Mouse (Mus musculus): ENCODE measurements around the gene Naa50. TPM values are rescaled to one million over a fixed set of nuclear protein-coding genes. Genes with fewer than 3 reads are reported as not detected.

Naa50 gene
- polyA plus RNA-seq, 1 experiment from 2014 or later: 97.7 TPM

DNA sequence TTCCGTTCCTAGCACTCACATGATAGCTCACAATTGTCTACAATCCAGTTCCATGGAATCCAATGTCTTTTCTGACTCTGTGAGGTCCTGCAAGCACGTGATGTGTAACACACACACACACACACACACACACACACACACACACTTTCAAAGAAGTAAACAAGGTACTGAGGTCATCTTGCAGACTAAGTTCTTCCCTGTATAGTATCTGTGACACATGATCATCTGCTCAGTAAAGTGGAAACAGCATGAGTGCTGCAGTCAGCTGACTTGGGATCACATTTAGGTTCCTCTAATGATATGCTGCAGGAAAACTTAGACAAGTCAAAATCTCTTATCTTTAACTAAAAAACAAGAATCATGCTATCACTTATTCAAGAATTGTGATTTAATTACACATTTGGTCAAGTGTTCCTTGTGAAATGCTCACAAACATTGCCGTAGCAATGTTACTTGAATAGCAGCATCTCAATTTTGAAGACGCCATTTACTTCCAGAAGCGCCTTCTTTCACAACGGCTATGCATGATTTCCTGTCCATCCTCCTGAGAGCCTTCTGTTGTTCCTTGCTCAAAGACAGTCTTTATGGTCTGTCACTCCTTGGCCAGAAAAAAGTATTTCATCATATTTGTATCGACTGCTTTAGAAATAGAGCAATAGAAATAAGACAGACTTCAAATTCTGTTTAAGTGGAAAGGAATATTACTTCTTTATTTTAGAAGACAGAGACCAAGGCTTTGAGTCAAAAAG lies 19.7 kb upstream of the Naa50 start:
- H3K36me3 ChIP-seq (replicated peaks; ENCODE audit: control insufficient read depth, insufficient read depth, low read depth, low read length): 0 out of 2 replicates have a peak, but pooled peaks cover 2% of the 10 kb centered on the region
- no peak overlapping the region for H3K27ac ChIP-seq (replicated peaks; ENCODE audit: low read depth, low read length)
- no peak overlapping the region for H3K9ac ChIP-seq (replicated peaks; ENCODE audit: low read length)
- WGBS: 87% methylated on average over 7 of the region's 7 CpGs
- H3K4me3 ChIP-seq (ENCODE audit: low read depth, low read length): no peak overlapping the region
- no peaks in the 10 kb centered on the region for H3K4me1 ChIP-seq (ENCODE audit: control insufficient read depth, insufficient read depth, low read length)
- no peak for ATAC-seq (replicated peaks; ENCODE audit: insufficient number of reproducible peaks, low FRiP score, low TSS enrichment, low read depth)
- no peaks in the 10 kb centered on the region for H3K9me3 ChIP-seq (replicated peaks; ENCODE audit: control insufficient read depth, low read length)
- no peak for DNase-seq (ENCODE audit: low spot score)
- H3K4me2 ChIP-seq (ENCODE audit: low read depth, low read length): no peak overlapping the region
- no peaks in the 10 kb centered on the region for H3K27me3 ChIP-seq (ENCODE audit: control insufficient read depth, insufficient read depth, low read length)

DNA sequence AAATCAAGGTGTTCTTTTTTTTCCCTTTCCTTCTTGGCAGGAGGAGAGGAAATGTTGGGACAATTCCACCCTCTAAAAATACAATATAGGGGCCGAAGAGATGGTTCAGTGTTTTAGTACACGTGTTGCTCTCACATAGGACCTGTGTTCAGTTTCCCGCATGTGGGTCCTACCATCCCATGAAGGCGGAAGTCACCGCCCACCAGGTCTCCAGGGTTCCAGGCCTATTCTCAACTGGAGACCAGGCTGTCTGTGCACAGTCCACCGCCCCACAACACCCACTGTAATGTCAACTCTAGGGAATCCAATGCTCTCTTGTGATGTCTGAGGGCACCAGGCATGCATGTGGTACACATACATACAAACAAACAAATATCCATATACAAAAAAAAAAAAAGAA lies 17.5 kb upstream of the Naa50 start:
- no peaks in the 10 kb centered on the region for H3K9me3 ChIP-seq (replicated peaks; ENCODE audit: control insufficient read depth, low read length)
- no peak overlapping the region for H3K4me3 ChIP-seq (ENCODE audit: low read depth, low read length)
- no peaks in the 10 kb centered on the region for H3K36me3 ChIP-seq (replicated peaks; ENCODE audit: control insufficient read depth, insufficient read depth, low read depth, low read length)
- H3K27ac ChIP-seq (replicated peaks; ENCODE audit: low read depth, low read length): no peak overlapping the region
- no peak overlapping the region for H3K9ac ChIP-seq (replicated peaks; ENCODE audit: low read length)
- H3K4me1 ChIP-seq (ENCODE audit: control insufficient read depth, insufficient read depth, low read length): no peaks in the 10 kb centered on the region
- ATAC-seq (replicated peaks; ENCODE audit: insufficient number of reproducible peaks, low FRiP score, low TSS enrichment, low read depth): no peak
- no peak for DNase-seq (ENCODE audit: low spot score)
- 91% methylated on average over 6 of the region's 6 CpGs for WGBS
- no peak overlapping the region for H3K4me2 ChIP-seq (ENCODE audit: low read depth, low read length)
- no peaks in the 10 kb centered on the region for H3K27me3 ChIP-seq (ENCODE audit: control insufficient read depth, insufficient read depth, low read length)

DNA sequence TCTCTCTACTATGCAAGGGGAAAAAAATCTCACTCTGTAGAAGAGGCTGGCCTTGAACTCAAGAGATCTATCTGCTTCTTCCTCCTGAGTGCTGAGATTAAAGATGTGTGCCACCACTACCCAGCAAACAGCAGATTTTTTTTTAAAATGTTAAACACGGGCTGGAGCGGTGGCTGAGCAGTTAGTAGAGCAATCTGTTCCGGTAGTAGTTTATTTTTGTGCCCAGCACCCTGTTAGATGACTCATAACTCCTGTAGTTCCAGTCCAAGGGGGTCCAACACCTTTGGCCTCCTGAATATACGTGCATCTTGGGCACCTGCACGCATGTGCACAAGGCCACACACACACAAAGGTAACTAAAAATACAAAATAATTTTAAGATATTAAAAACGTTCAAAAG lies 17.1 kb upstream of the Naa50 start:
- H3K4me1 ChIP-seq (ENCODE audit: control insufficient read depth, insufficient read depth, low read length): no peaks in the 10 kb centered on the region
- H3K4me3 ChIP-seq (ENCODE audit: low read depth, low read length): no peak overlapping the region
- no peaks in the 10 kb centered on the region for H3K27me3 ChIP-seq (ENCODE audit: control insufficient read depth, insufficient read depth, low read length)
- WGBS: 89% methylated on average over 6 of the region's 6 CpGs
- no peak for DNase-seq (ENCODE audit: low spot score)
- no peak for ATAC-seq (replicated peaks; ENCODE audit: insufficient number of reproducible peaks, low FRiP score, low TSS enrichment, low read depth)
- H3K9me3 ChIP-seq (replicated peaks; ENCODE audit: control insufficient read depth, low read length): no peaks in the 10 kb centered on the region
- no peak overlapping the region for H3K9ac ChIP-seq (replicated peaks; ENCODE audit: low read length)
- H3K4me2 ChIP-seq (ENCODE audit: low read depth, low read length): no peak overlapping the region
- H3K36me3 ChIP-seq (replicated peaks; ENCODE audit: control insufficient read depth, insufficient read depth, low read depth, low read length): no peaks in the 10 kb centered on the region
- H3K27ac ChIP-seq (replicated peaks; ENCODE audit: low read depth, low read length): no peak overlapping the region

DNA sequence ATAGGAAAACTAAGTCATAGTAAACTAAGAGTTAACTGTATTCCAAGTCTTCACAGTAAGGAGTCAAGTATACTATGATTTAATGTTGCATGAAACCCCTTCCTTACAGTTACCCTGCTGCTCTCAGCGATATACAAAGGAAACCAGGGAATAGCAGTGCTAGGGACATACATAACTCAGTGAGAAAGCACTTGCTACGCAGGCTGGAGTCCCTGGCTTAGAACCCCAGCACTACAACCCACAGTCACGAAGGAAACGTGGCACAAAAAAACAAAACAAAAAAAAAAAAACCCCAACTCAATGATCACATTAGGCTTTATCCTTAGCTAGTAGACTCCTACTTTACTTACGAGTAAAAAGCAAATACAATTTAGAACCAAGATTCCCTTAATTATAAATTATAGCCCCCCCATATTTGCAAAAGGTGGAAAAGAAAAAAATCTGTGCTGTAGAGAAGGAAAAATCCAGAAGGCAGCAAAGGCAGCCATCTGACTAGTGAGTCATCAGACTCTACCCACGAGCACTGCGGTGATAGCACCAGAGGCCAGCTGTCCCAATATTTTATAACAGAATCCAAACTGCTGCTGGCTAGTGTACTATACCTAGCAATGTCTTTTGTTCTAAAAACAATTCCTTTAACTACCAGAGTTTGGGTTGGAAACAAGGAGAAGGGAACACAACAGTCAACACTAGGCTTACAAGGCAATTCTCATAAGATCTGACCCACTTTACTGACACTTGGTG lies 16.5 kb upstream of the Naa50 start:
- no peaks in the 10 kb centered on the region for H3K36me3 ChIP-seq (replicated peaks; ENCODE audit: control insufficient read depth, insufficient read depth, low read depth, low read length)
- ATAC-seq (replicated peaks; ENCODE audit: insufficient number of reproducible peaks, low FRiP score, low TSS enrichment, low read depth): no peak
- no peak overlapping the region for H3K4me2 ChIP-seq (ENCODE audit: low read depth, low read length)
- DNase-seq (ENCODE audit: low spot score): no peak
- H3K9ac ChIP-seq (replicated peaks; ENCODE audit: low read length): no peak overlapping the region
- H3K4me1 ChIP-seq (ENCODE audit: control insufficient read depth, insufficient read depth, low read length): no peaks in the 10 kb centered on the region
- H3K9me3 ChIP-seq (replicated peaks; ENCODE audit: control insufficient read depth, low read length): no peaks in the 10 kb centered on the region
- no peaks in the 10 kb centered on the region for H3K27me3 ChIP-seq (ENCODE audit: control insufficient read depth, insufficient read depth, low read length)
- 86% methylated on average over 7 of the region's 7 CpGs for WGBS
- no peak overlapping the region for H3K27ac ChIP-seq (replicated peaks; ENCODE audit: low read depth, low read length)
- H3K4me3 ChIP-seq (ENCODE audit: low read depth, low read length): no peak overlapping the region

DNA sequence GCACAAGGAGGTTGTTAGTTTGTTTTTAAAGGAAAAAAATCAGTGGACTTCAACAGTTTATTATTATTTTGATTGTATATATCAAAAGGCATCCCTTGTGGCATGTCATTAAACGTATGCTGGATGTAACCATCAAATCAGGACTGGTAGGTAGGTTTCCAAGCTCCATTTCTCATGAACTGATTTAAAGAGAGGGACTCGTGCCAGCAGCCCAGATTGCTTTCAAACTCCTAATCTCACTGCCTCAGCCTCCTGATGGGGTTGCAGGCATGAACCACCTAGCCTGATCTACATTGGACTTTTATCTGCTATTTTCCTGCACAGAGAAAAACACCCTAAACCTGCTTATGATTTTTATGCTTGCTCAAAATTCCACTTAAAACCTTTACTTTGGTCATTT lies 15.8 kb upstream of the Naa50 start:
- 80% methylated on average over 2 of the region's 2 CpGs for WGBS

DNA sequence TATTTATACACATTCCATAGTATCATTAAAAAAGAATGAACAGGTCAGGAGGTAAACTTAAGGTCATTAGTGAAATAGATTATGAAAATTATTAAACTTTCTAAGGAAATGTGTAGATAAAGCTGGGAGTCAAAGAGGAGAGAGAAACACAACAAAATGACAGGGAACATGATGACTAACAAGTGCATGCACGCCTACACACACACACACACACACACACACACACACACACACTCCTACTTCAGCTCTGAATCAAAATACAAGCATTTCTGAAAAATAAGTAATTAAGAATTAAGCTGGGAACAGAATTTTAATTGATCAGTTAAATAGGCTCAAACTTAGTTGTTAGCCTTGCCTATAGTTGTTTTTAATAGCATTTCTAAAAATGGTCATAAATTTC lies 14.9 kb upstream of the Naa50 start:
- no peak overlapping the region for H3K27ac ChIP-seq (replicated peaks; ENCODE audit: low read depth, low read length)
- H3K9me3 ChIP-seq (replicated peaks; ENCODE audit: control insufficient read depth, low read length): no peaks in the 10 kb centered on the region
- no peak for ATAC-seq (replicated peaks; ENCODE audit: insufficient number of reproducible peaks, low FRiP score, low TSS enrichment, low read depth)
- H3K9ac ChIP-seq (replicated peaks; ENCODE audit: low read length): no peak overlapping the region
- no peaks in the 10 kb centered on the region for H3K4me1 ChIP-seq (ENCODE audit: control insufficient read depth, insufficient read depth, low read length)
- no peak overlapping the region for H3K4me3 ChIP-seq (ENCODE audit: low read depth, low read length)
- no peaks in the 10 kb centered on the region for H3K27me3 ChIP-seq (ENCODE audit: control insufficient read depth, insufficient read depth, low read length)
- H3K36me3 ChIP-seq (replicated peaks; ENCODE audit: control insufficient read depth, insufficient read depth, low read depth, low read length): no peaks in the 10 kb centered on the region
- no peak for DNase-seq (ENCODE audit: low spot score)
- no peak overlapping the region for H3K4me2 ChIP-seq (ENCODE audit: low read depth, low read length)
- WGBS: 80% methylated on average over 1 of the region's 1 CpGs

More for the DNA sequence above, 15.8 kb upstream of the Naa50 start:
- no peaks in the 10 kb centered on the region for H3K4me1 ChIP-seq (ENCODE audit: control insufficient read depth, insufficient read depth, low read length)
- DNase-seq (ENCODE audit: low spot score): no peak
- H3K4me2 ChIP-seq (ENCODE audit: low read depth, low read length): no peak overlapping the region
- no peaks in the 10 kb centered on the region for H3K9me3 ChIP-seq (replicated peaks; ENCODE audit: control insufficient read depth, low read length)
- H3K36me3 ChIP-seq (replicated peaks; ENCODE audit: control insufficient read depth, insufficient read depth, low read depth, low read length): no peaks in the 10 kb centered on the region
- H3K27me3 ChIP-seq (ENCODE audit: control insufficient read depth, insufficient read depth, low read length): no peaks in the 10 kb centered on the region
- H3K27ac ChIP-seq (replicated peaks; ENCODE audit: low read depth, low read length): no peak overlapping the region
- H3K9ac ChIP-seq (replicated peaks; ENCODE audit: low read length): no peak overlapping the region
- no peak overlapping the region for H3K4me3 ChIP-seq (ENCODE audit: low read depth, low read length)
- ATAC-seq (replicated peaks; ENCODE audit: insufficient number of reproducible peaks, low FRiP score, low TSS enrichment, low read depth): no peak

DNA sequence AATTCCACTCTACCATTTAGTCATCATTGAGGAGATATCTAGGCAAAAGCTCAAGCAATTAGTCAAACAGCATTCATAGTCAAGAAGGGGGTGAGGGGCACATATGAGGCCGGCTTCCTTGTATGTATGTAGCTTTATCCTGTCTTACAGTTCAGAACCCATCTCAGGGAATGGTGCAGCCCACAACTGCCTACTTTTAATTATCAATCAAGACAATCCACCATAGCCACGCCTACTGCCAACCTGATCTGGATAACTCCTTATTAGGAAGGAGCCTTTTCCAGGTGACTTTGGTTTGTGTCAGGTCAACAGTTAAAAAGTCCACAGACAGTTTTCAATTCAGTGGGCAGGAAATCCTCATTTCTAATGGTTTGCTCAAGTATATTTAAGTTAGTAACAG lies 14.2 kb upstream of the Naa50 start:
- Histone ChIP-seq H3K4me3 (ENCODE audit: low read depth, low read length) (no peak overlapping the region), H3K27me3 (ENCODE audit: control insufficient read depth, insufficient read depth, low read length) (no peaks in the 10 kb centered on the region), H3K36me3 (replicated peaks; ENCODE audit: control insufficient read depth, insufficient read depth, low read depth, low read length) (no peaks in the 10 kb centered on the region), H3K9ac (replicated peaks; ENCODE audit: low read length) (no peak overlapping the region), H3K27ac (replicated peaks; ENCODE audit: low read depth, low read length) (no peak overlapping the region), H3K9me3 (replicated peaks; ENCODE audit: control insufficient read depth, low read length) (no peaks in the 10 kb centered on the region), H3K4me1 (ENCODE audit: control insufficient read depth, insufficient read depth, low read length) (no peaks in the 10 kb centered on the region), H3K4me2 (ENCODE audit: low read depth, low read length) (no peak overlapping the region)
- ATAC-seq (replicated peaks; ENCODE audit: insufficient number of reproducible peaks, low FRiP score, low TSS enrichment, low read depth): no peak
- no peak for DNase-seq (ENCODE audit: low spot score)
- WGBS: 91% methylated on average over 2 of the region's 2 CpGs

DNA sequence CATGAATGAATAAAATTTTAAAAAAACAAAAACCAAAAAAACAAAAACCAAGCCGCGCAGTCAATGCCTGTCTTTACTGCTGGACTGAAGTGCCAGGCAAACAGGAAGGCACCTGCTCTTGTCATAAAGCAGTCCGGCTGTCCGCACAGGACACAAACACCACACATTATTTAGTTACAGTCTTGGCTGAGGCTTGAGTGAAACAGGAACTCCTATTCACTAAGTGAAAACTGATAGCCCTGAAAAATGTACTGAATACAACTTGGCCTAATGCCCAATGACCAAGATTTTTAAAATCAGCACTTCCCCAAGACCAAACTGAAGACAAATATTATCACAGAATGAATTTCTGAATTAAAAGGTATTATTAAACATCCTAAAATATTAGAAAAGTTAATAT lies 13.2 kb upstream of the Naa50 start:
- no peak overlapping the region for H3K4me3 ChIP-seq (ENCODE audit: low read depth, low read length)
- H3K27ac ChIP-seq (replicated peaks; ENCODE audit: low read depth, low read length): no peak overlapping the region
- H3K9ac ChIP-seq (replicated peaks; ENCODE audit: low read length): no peak overlapping the region
- 76% methylated on average over 4 of the region's 4 CpGs for WGBS
- DNase-seq (ENCODE audit: low spot score): no peak
- no peaks in the 10 kb centered on the region for H3K27me3 ChIP-seq (ENCODE audit: control insufficient read depth, insufficient read depth, low read length)
- H3K4me2 ChIP-seq (ENCODE audit: low read depth, low read length): no peak overlapping the region
- no peaks in the 10 kb centered on the region for H3K4me1 ChIP-seq (ENCODE audit: control insufficient read depth, insufficient read depth, low read length)
- ATAC-seq (replicated peaks; ENCODE audit: insufficient number of reproducible peaks, low FRiP score, low TSS enrichment, low read depth): no peak
- H3K36me3 ChIP-seq (replicated peaks; ENCODE audit: control insufficient read depth, insufficient read depth, low read depth, low read length): no peaks in the 10 kb centered on the region
- H3K9me3 ChIP-seq (replicated peaks; ENCODE audit: control insufficient read depth, low read length): no peaks in the 10 kb centered on the region

Measured in embryonic facial prominence, embryonic 11.5 days (tissue).